Mouse (Mus musculus) lung, postnatal 36 days (tissue): ENCODE measurements around the gene Irak1bp1.
A peak's percentile ranks its signal among the peaks of the same experiment; 100 is the strongest.

Source experiments
- DNase-seq: peaks from one replicate; pipeline ENCODE4 v3.0.0; 2022; ENCODE audit warnings: mixed read lengths

Gene Irak1bp1

DNA sequence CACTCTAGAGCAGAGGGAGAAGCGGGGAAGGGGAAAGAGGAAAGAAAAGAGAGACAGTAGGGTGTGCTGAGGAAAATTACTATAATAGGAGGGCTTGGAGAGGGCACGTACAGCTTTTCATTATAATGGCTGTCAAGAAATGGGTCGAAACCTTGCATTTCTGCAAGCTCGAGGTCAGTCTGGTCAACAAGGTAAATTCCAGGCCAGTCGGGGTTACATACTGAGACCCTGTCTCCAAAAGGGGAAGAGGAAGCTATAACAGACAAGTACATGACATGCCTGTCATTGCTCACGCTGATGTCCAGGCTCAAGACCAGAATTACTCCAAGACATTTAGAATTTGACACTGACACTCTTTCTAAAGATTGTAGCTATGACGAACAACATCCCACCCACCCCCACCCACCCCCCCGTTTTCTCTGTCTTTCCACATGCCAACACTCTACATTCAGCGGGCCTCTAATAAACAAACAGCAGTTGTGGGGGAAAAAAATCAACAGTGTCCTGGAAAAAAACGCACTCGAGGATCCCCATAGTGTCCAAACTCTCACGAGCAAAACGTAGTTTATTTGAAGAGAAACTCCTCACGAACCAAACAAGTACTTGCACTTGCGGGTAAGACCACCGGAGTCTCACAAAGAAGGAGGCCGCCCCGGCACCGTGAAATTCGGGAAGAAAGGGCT is at the start of gene Irak1bp1:
Gene Irak1bp1, plus strand, starts transcription at position 534 of the 683 bp plus-strand sequence.
- no peak for DNase-seq

DNA sequence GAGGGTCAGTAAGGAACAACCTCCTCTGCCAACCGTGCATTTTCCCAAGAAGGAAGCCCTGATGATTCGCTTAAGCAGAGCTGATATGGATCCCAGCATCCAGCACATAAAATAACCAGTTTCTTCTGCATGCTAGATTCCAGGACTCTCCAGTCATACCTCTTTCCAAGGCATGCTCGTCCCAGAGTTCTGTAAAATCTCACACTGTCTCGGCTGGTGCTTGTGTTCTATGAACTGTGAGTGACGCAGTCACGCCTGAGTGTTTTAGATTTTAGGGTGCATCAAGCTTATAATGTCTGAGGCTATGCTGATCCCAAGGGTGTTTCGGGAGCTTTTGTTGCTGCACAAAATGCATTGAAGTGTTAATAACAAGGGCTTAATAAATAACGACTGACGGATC is 41.0 kb upstream of the Irak1bp1 start:
- no peak for DNase-seq

DNA sequence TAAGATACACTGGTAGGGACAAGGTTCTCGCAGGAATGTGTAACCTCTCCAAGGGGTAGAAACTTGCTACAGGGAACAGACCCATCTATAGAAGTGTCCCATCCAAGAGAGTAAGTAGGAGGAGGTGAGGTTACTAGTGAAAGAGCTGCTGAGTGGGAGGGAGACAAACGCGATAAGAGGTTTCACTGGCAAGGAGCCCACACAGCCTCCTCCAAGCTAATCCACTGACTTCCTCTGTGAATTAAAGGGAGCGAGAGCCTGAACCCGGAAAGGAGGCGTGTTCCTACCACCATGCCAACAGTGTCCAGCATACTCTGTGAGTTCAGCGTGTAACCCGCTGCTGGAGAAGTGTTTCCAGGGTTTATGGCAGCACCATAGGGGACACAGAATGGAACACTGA is 29.0 kb upstream of the Irak1bp1 start:
- peak; percentile 22 for DNase-seq

DNA sequence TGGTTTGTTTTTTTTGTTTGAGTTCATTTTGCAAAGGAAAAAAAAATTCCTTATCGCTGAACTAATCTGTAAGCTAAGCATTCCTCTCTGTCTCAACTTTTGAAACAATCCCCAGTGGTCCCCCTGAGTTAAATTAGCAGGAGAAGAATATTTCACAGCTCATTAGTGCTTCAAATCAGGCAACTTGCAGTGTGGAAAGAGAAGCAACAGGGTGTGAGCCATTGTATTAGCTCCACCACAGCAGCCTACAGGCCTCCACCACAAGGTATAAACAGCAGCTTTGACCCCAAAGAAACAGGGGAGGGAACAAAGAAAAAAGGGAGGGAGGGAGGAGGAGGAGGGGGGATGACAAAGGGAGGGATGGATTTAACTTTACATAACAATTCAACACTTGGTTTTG is 22.2 kb upstream of the Irak1bp1 start:
- no peak for DNase-seq

DNA sequence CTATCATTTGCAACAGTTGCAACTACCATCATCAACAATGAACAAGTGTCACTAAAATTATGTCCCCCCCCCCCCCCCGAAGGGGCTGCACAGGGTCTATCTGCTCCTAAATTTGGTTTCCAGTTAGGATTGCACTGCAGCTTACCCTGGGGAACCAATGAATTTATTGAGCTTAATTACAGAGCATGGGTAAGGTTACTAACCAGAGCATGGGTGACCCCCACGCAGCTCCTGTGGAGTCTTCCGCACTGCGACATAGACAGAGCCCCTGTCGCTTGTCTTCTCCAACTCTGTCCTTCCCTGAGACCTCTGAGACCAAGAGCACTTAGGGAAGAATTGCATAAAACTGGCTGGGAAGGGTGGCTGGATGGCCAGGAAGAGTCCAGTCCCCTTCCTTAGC is 21.7 kb upstream of the Irak1bp1 start:
- DNase-seq, result no peak

DNA sequence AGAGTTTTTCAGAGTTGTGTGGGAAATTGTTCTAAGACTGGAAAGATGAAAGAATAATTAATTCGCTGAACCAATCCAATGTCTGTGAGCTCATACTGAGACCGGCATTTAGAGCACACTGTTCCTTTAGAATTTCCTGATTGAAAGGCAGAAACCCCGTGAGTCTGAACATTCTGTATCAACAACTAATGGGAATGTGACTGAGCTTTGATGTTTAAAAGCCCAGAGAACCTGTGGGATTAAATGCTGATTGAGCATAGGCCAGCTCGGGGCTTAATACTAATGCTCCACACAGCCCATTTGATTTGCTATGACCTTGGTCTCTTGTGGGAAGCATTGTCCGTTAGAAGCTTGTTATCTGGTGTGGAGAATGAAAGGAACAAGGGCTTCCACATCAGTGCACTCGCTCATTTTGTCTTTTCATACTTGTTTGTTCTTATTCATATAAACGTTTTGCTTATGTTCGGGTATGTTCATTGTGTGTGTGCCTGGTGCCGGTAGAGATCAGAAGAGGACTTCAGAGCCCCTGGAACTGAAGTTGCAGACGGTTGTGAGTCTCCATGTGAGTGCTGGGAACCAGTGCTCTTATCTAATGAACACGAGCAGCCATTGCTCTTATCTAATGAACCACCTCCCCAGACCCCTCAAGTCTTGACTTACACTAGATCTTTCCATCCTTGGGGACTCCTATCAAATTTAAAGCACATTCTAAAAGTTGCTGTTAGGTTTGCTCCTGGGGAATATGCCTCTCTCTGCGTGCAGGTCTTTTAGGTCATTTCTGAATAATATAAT is 17.0 kb upstream of the Irak1bp1 start:
- DNase-seq, result no peak

DNA sequence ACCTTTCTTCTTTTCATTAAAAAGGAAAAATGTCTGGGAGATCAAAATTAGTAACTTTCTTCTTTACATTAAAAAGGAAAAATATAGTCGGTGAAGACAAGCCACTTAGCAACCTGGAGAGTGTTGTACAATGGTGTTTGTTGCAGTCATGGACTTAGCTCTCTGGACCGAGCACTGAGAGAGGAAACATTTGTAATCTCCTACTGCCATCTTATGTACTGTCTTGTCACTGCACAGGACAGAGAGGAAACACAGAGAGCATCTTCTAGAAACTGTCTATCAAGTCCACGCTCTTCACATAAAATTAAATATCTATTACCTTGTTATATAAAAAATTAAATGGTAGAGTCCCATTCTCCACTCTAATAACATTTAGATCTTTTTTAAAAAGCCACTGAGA is 14.8 kb upstream of the Irak1bp1 start:
- no peak for DNase-seq

DNA sequence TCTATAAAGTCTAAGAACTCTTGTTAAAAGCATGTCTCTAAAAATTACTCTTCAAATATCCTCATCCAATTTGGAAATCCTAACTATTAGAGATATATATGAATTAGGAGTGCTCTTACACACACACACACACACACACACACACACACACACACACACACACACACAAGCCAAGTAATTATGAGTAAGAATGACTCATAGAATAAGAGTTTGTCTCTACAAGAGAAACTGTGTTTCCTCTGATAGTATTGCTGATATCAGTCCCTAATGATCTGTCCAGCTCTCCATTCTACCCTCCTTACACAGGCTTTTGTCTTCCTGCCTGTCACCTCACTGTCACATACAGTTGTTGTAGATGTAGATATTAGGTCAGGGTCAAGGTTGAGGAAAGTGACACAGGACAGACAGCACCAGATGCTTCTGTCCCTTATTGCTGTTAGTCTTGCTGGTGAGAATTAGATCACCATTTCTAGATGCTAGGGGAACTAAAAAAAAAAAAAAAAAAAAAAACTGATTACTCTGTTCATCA is 14.0 kb upstream of the Irak1bp1 start:
- DNase-seq, result no peak

DNA sequence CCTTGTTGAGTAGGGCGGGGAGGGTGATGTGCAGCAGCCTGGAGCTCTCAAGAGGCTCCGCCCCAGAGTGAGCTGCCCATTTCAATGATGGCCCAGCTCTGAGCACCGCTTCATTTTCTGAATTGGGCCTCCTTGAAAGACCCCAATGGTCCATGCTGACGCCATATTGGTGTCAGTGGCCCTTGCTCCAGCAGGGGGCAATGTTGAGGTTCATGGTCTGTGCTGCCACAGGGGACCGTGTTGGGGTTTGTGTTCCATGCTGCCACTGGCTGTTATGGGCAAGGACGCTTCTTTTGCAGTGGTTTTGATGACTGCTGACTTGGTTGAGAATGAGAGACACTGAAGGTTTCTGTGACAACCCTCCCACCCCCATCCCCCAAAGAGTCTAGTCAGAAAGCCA is 2.9 kb upstream of the Irak1bp1 start:
- no peak for DNase-seq

DNA sequence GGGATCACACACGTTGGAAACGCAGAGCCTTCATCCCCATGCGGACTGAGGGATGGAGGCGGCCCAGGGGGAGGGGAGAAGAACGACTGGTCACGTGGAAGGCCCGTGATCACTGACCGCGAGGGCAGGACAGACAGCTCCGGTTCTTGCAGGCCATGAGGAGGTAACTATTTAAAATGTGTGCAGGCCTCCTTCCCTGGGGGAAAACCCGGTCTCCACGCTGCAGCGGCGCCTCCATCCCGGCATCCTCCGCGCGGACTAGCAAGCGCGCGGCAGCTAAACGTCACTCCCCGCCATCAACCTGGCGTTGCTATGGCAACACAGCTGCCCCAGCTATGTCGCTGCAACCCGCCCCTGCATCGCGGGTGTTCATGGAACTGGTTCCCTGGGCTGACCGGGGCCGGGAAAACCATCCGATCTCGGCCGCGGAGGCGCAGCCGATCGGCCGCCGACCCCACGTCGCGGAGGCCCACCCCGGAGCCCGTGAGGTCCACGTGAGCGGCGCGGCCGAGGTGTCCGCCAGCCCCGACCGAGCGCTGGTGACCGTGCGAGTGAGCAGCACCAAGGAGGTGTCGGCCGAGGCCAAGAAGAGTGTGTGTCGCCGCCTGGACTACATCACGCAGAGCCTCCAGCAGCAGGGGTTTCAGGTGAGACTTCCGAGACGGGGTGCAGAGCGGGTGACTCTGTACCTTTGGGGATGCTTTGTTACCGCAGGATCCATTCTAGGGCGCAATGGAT is 522 bp downstream of the Irak1bp1 start:
- peak; percentile 84 for DNase-seq

DNA sequence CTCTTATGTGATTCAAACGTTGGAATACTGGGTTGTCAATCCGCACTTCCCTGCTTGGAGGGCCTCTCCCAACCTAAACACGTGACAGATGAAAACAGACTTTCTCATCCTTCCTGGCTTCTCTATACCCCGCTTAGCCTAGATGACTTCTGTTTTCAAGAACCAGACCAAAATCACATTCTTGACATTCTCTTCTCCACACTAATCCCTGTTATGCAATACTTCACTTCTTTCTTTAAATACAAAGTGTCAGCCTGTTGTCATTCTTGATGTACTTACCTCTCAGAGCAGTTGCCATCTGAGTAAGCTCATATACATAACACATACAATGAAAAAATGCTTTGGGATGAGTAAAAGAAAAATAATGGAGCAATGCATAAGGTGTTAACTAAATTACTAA is 2.6 kb downstream of the Irak1bp1 start:
- no peak for DNase-seq

DNA sequence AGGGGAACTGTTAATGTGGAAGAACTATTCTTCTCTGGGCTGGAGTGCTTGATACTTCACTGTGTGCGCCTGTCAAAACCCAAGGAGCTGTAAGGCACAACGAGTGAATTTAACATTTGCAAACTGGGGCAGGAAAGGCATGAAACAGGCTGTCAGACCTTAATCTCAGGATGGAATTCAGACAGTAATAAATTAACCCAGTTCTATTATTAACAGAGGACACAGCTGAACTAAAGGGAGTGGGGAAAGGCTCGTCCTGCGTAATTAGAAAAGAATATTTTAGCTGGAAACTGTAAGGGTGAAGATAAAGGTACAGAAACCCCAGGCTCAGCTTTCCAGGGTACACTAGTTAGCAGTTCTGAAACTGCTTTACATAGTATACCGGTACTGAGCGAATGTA is 6.6 kb downstream of the Irak1bp1 start:
- DNase-seq, result no peak

DNA sequence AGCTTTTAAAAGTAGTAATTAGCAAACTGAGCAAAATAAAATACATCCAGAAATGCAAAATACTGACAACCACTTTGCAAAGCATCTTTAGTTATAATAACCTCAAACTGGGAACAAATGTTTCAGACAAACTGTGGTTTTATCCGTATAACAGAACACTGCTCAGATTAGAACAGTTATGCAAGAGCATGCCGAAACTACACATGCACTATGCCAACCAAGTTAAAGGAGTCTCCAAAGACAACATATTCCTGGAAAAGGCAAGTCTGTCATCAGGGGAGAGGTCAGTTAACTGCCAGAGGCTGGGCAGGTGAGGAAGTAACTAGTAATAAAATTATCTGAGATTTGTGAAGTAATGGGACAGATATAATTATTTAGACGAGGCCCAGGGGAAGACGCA is 13.3 kb downstream of the Irak1bp1 start:
- DNase-seq, result no peak

DNA sequence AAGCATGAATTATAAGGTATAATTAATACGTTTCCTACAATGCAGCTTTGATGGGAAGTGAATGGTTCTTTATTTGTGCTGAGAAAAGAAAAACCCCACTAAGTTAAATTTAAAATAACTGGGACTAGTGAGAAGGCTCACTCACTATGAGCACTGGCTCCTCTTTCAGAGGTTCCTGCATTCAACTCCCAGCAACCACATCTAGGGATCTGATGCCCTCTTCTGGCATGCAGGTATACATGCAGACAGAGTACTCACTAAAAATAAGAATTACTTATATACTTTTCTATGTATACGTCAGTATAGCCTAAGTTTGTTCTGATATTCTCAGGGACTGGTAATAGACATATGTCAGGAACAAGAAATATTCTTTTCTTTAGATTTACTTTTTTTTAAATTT is 24.7 kb downstream of the Irak1bp1 start:
- no peak for DNase-seq

DNA sequence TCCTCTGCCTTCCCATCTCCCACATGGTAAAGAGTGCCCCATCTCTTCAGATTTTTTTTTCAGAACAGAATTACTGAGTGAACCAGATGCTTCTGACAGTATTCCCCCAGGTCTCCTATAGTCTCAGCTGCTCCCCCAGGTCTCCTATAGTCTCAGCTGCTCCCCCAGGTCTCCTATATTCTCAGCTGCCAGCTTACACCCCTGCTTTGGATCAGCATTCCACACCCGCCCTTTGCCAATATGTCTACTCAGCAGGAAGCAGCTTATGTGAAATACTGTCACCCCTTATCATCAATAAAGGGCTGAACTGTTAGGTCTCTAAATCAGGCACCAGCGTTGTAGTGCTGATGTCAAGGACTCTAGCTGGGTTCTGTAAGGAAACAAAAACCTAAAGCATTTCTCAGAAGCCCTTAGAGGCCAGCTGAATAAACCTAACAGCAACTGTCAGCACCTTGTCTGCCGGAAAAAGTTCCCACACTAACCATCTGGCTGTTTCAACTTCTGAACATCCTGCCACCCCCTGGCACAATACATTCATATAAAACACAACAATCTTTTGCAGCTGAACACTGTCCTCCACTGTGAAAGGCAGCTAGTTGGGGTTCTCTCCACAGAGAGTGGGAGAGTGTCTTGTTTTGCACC is 25.8 kb downstream of the Irak1bp1 start:
- DNase-seq, result no peak

DNA sequence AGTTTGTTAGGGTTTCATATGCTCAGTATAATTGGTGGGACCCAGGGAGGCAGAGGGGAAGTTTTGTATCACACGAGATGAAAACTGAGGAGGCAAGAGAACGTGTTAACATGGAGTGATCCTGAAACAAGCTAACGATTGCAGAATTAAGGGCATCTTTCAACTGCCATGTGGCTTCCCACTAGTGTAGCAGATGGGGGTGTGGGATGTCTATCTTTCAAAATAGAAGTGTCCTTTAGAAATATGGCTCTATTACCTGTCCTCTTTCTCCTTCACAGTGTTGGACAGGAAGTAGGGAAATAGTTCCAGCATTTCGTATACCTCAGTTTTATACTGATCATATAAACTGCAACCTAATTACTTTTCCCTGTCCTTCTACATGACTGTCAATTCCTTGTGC is 26.9 kb downstream of the Irak1bp1 start:
- no peak for DNase-seq

DNA sequence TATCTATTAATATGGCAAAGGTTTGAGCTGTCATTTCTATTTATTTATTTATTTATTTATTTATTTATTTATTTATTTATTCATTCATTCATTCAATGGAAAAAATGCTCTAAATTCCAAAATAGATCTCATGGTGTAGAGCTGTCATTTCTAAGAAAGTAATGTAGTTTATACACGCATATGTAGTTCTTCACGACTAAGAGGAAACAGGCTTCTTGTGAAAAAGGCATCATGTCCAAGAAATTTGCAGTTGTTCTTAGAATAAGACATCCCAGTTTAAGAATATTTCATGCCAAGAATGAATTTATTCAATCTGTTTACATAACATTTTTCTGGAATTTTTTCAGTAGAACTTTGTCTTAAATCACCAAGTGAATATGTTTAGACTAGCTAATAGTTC is 31.5 kb downstream of the Irak1bp1 start:
- DNase-seq, result no peak

DNA sequence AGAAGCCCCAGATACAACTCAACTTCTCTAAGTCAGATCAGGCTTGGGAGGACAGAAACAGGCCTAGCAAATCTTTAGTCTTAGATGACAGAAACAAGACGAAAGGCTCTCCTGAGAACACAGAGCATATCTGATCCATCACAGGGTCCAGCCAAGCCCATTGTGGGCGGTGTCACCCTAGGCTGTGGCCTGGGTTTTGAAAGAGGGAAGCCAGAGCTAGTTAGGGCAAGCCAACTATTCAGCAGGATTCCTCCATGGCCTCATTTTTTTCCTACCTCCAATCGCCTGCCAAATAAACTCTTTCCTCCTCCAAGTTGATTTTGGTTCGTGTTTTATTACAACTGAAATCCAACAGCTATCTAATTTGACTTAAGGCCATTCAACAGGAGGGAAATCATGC is 32.0 kb downstream of the Irak1bp1 start:
- DNase-seq, result peak; percentile 10

DNA sequence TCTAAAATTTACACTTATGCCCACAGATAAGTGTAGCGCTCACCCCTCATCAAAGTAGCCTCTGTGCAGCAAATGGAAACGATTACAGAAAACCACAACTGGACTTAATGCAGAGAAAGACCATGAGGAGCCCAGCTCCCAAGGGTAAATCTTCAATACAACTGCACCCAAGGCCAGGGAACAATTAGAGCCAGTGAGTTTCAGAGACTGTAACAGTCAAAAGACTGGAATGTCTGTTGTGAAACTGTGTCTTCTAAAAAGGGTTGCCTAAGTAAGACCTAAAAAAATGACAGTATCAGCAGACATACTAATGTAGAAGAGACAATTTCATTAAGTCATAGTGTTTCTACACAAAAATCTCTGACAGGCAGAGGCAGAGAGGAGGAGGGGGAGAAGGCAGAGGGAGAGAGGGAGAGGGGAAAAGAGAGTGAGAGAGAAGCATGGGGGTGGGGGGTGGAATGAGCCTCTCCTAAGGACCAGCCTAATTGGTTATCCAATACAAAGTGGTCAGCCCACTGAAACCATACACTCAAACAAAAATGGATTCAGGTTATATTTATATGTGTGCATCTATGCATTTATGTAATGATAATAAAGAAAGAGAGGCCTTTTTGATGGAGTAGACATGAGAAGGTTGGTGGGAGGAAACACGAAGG is 32.6 kb downstream of the Irak1bp1 start:
- no peak for DNase-seq

DNA sequence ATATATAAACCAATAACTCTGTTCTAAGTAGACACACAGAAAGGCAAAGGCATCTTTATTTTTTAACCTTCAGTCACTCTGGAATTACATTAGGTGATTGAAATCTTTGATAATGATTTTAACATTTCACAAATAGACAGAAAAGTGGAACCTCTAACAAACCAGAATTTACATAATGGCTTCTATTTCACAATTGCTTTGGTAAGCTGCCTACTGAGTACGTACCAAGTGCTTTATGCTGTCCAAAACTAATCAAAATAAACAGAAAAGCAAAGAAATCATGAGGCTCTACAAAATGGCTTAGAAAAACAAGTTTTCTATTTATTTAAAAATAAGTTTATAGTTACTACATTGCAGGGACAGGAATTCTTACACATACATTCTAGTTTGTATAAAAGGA is 36.8 kb downstream of the Irak1bp1 start:
- DNase-seq, result no peak

DNA sequence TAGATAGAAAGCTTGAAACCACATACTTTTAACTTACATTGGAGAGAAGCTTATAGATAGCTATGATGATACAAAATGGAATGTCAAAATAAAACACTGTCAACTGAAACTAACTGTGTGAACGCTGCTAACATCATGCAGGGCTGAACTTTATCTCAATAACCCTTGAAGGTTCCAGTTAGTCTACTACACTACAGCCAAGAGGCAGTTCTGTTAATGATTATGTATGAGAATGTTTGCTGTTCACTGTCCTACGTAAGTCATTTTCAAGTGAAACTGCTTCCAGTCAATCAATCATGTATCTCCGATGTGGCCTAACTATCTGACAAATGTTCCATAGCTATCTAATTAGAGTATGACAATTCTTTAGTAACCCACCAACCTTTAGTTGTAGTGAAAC is 38.4 kb downstream of the Irak1bp1 start:
- no peak for DNase-seq

DNA sequence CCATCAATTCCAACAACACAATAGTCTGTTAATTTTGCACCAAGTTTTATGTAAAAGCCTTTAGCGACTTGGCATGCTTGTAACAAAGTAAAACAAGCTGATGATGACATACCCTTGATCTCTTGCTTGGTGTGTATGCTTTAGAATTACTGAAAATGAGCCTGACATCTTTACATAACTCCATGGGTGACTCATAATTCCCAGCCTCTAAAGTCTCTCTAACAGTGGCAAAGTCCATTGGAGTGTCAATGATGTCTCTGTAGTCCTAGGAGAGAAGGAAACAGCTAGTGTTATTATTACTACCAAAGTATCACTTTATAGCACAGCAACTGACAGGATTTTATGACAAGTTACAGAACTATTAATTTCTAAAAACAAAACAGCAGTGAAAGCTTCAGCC is 47.7 kb downstream of the Irak1bp1 start:
- DNase-seq, result no peak

DNA sequence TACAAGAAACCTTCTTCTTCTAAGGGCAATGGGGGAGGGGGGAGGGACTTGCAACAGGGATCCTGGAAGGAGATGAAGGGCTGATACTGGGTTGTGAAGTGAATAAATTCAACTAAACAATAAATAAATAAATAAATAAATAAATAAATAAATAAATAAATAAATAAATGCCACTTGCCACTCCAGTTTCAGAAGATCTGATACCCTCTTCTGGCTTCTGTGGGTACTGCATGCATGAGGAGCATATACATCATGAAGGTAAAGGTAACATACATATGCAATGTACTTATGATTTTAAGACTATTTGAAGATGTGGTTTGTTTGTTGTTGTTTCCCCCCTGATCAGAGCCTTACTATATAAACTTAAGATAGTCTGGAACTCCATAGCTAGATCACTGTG is 54.8 kb downstream of the Irak1bp1 start:
- peak; percentile 14 for DNase-seq
